Mouse (Mus musculus) hematopoietic stem cell, adult 5-6 weeks (primary cell): ENCODE results near the gene Pcbp4. TPM values are rescaled to one million over a fixed set of nuclear protein-coding genes. Genes with fewer than 3 reads are reported as not detected.

ENCODE experiments used
- ATAC-seq, 2 experiments: fragments of 125-278 bp in 1 of 2; replicated peaks in 1 of 2; 2 replicates each; pipeline ENCODE4 v1.8.0; 2016 to 2017; ENCODE audit warnings: inconsistent platforms in 2 of 2, mild to moderate bottlenecking in 2 of 2, moderate number of reproducible peaks in 2 of 2, low read depth in 1 of 2, moderate TSS enrichment in 1 of 2; ENCODE audit not compliant: low FRiP score in 2 of 2, poor library complexity in 2 of 2, severe bottlenecking in 2 of 2, insufficient read depth in 1 of 2, low TSS enrichment in 1 of 2
- total RNA-seq: library from RNA; stranded (forward); fragments of 172-1452, 232-1000 nt; gene quantifications from 2 replicates; pipeline ENCODE4 v1.2.3, GENCODE M21; 2017

The Pcbp4 gene
- total RNA-seq, 1 experiment from 2014 or later = 2.1 TPM

- no peak for ATAC-seq
Observed at GRCm38 (mm10) chr9:106501846-106502245, 48.8 kb downstream of the Pcbp4 start.

GRCm38 (mm10) chr9:106504246-106504645, 51.2 kb downstream of the Pcbp4 start:
- ATAC-seq = no peak

GRCm38 (mm10) chr9:106509356-106509755, 56.3 kb downstream of the Pcbp4 start:
- ATAC-seq = no peak

- no peak for ATAC-seq
Observed at GRCm38 (mm10) chr9:106512729-106513450, 59.8 kb downstream of the Pcbp4 start.

- no peak for ATAC-seq
Observed at GRCm38 (mm10) chr9:106513566-106513965, 60.5 kb downstream of the Pcbp4 start.

Other genes with a start within 250 kb of the Pcbp4 start
- 0.84 and 1.4 TPM in 2 replicates for gene Tlr9, start 230.7 kb upstream of the Pcbp4 start, total RNA-seq
- gene Alas1, start 204.6 kb upstream of the Pcbp4 start, total RNA-seq = 72.1 and 85.4 TPM in 2 replicates
- 13.9 and 14.8 TPM in 2 replicates for gene Poc1a, start 172.2 kb upstream of the Pcbp4 start, total RNA-seq
- gene Dusp7, start 84.7 kb upstream of the Pcbp4 start, total RNA-seq = 4.9 and 13.1 TPM in 2 replicates
- gene Rpl29, start 23.8 kb upstream of the Pcbp4 start, total RNA-seq = 1,352 and 1,409 TPM in 2 replicates
- 16.5 and 26.3 TPM in 2 replicates for gene Acy1, start 15.0 kb upstream of the Pcbp4 start, total RNA-seq
- 19.0 and 20.3 TPM in 2 replicates for gene Abhd14b, start 5.8 kb upstream of the Pcbp4 start, total RNA-seq
- 22.5 and 32.4 TPM in 2 replicates for gene Abhd14a, start 5.6 kb upstream of the Pcbp4 start, total RNA-seq
- not detected in 2 replicates for gene Gpr62, start 12.6 kb downstream of the Pcbp4 start, total RNA-seq
- gene Rrp9, start 22.7 kb downstream of the Pcbp4 start, total RNA-seq = 42.6 and 43.1 TPM in 2 replicates
- 25.2 and 29.7 TPM in 2 replicates for gene Parp3, start 23.7 kb downstream of the Pcbp4 start, total RNA-seq
- not detected in 2 replicates for gene Iqcf1, start 46.7 kb downstream of the Pcbp4 start, total RNA-seq
- not detected in 2 replicates for gene Iqcf5, start 61.3 kb downstream of the Pcbp4 start, total RNA-seq
- not detected in 2 replicates for gene Iqcf3, start 108.3 kb downstream of the Pcbp4 start, total RNA-seq
- not detected in 2 replicates for gene Iqcf4, start 117.7 kb downstream of the Pcbp4 start, total RNA-seq
- not detected in 2 replicates for gene Iqcf6, start 173.3 kb downstream of the Pcbp4 start, total RNA-seq
- gene Grm2, start 202.8 kb downstream of the Pcbp4 start, total RNA-seq = not detected in 2 replicates
- 13.9 and 27.9 TPM in 2 replicates for gene Tex264, start 232.6 kb downstream of the Pcbp4 start, total RNA-seq